Mouse (Mus musculus): ENCODE measurements around the gene Kcnk13. TPM values are rescaled to one million over a fixed set of nuclear protein-coding genes. Genes with fewer than 3 reads are reported as not detected.

The Kcnk13 gene
- polyA plus RNA-seq, 1 experiment from 2014 or later: 0.45 TPM

- DNase-seq (ENCODE audit: low spot score): no peak
- Histone ChIP-seq H3K4me3 (ENCODE audit: low read depth, low read length) (no peak overlapping the region), H3K27ac (replicated peaks) (no peak overlapping the region), H3K9me3 (ENCODE audit: control insufficient read depth, low read length) (no peaks in the 10 kb centered on the region), H3K27me3 (ENCODE audit: control insufficient read depth, insufficient read depth, low read length) (no peaks in the 10 kb centered on the region), H3K4me1 (replicated peaks; ENCODE audit: control insufficient read depth, insufficient read depth) (no peaks in the 10 kb centered on the region), H3K4me2 (replicated peaks; ENCODE audit: low read depth) (no peak overlapping the region), H3K9ac (ENCODE audit: low read length) (no peak overlapping the region), H3K36me3 (ENCODE audit: control insufficient read depth, insufficient read depth, low read length) (no peaks in the 10 kb centered on the region)
- no peak for ATAC-seq (ENCODE audit: low FRiP score, low TSS enrichment)
- TF ChIP-seq CTCF (IDR thresholded peaks at IDR 0.05; ENCODE audit: low read depth) (no peak), EP300 (optimal IDR thresholded peaks at IDR 0.05) (no peak)
- 53% methylated on average over 8 of the region's 8 CpGs for WGBS
These were observed 77.8 kb downstream of the Kcnk13 start for GRCm38 (mm10) chr12:100042116-100042515.

- Histone ChIP-seq H3K27ac (replicated peaks) (no peak overlapping the region), H3K9me3 (ENCODE audit: control insufficient read depth, low read length) (no peaks in the 10 kb centered on the region), H3K4me2 (replicated peaks; ENCODE audit: low read depth) (no peak overlapping the region), H3K4me3 (ENCODE audit: low read depth, low read length) (no peak overlapping the region), H3K27me3 (ENCODE audit: control insufficient read depth, insufficient read depth, low read length) (no peaks in the 10 kb centered on the region), H3K36me3 (ENCODE audit: control insufficient read depth, insufficient read depth, low read length) (no peaks in the 10 kb centered on the region), H3K9ac (ENCODE audit: low read length) (no peak overlapping the region), H3K4me1 (replicated peaks; ENCODE audit: control insufficient read depth, insufficient read depth) (no peaks in the 10 kb centered on the region)
- 44% methylated on average over 4 of the region's 4 CpGs for WGBS
- TF ChIP-seq CTCF (IDR thresholded peaks at IDR 0.05; ENCODE audit: low read depth): no peak
- TF ChIP-seq EP300 (optimal IDR thresholded peaks at IDR 0.05): no peak
- DNase-seq (ENCODE audit: low spot score) (no peak), ATAC-seq (ENCODE audit: low FRiP score, low TSS enrichment) (no peak)
These were observed 80.4 kb downstream of the Kcnk13 start for GRCm38 (mm10) chr12:100044704-100045103.

- no peak for DNase-seq (ENCODE audit: low spot score)
- Histone ChIP-seq H3K4me1 (replicated peaks; ENCODE audit: control insufficient read depth, insufficient read depth) (no peaks in the 10 kb centered on the region), H3K27me3 (ENCODE audit: control insufficient read depth, insufficient read depth, low read length) (no peaks in the 10 kb centered on the region), H3K9me3 (ENCODE audit: control insufficient read depth, low read length) (no peaks in the 10 kb centered on the region), H3K9ac (ENCODE audit: low read length) (no peak overlapping the region), H3K4me2 (replicated peaks; ENCODE audit: low read depth) (no peak overlapping the region), H3K4me3 (ENCODE audit: low read depth, low read length) (no peak overlapping the region), H3K36me3 (ENCODE audit: control insufficient read depth, insufficient read depth, low read length) (no peaks in the 10 kb centered on the region), H3K27ac (replicated peaks) (no peak overlapping the region)
- TF ChIP-seq EP300 (optimal IDR thresholded peaks at IDR 0.05) (no peak), CTCF (IDR thresholded peaks at IDR 0.05; ENCODE audit: low read depth) (no peak)
- WGBS: 50% methylated on average over 7 of the region's 7 CpGs
- ATAC-seq (ENCODE audit: low FRiP score, low TSS enrichment): no peak
These were observed 86.3 kb downstream of the Kcnk13 start for GRCm38 (mm10) chr12:100050552-100050951.

GRCm38 (mm10) chr12:100053617-100054016, 89.3 kb downstream of the Kcnk13 start:
- Histone ChIP-seq H3K9me3 (ENCODE audit: control insufficient read depth, low read length) (no peaks in the 10 kb centered on the region), H3K27me3 (ENCODE audit: control insufficient read depth, insufficient read depth, low read length) (no peaks in the 10 kb centered on the region)

GRCm38 (mm10) chr12:100061071-100061470, 96.8 kb downstream of the Kcnk13 start:
- H3K27ac ChIP-seq (replicated peaks): no peak overlapping the region
- H3K9me3 ChIP-seq (ENCODE audit: control insufficient read depth, low read length): no peaks in the 10 kb centered on the region
- no peaks in the 10 kb centered on the region for H3K27me3 ChIP-seq (ENCODE audit: control insufficient read depth, insufficient read depth, low read length)
- H3K4me2 ChIP-seq (replicated peaks; ENCODE audit: low read depth): no peak overlapping the region
- DNase-seq (ENCODE audit: low spot score) (no peak), ATAC-seq (ENCODE audit: low FRiP score, low TSS enrichment) (no peak)
- H3K4me1 ChIP-seq (replicated peaks; ENCODE audit: control insufficient read depth, insufficient read depth): no peaks in the 10 kb centered on the region
- H3K4me3 ChIP-seq (ENCODE audit: low read depth, low read length): no peak overlapping the region
- 89% methylated on average over 10 of the region's 10 CpGs for WGBS
- TF ChIP-seq EP300 (optimal IDR thresholded peaks at IDR 0.05): no peak
- TF ChIP-seq CTCF (IDR thresholded peaks at IDR 0.05; ENCODE audit: low read depth): no peak
- no peak overlapping the region for H3K9ac ChIP-seq (ENCODE audit: low read length)
- H3K36me3 ChIP-seq (ENCODE audit: control insufficient read depth, insufficient read depth, low read length): no peaks in the 10 kb centered on the region

More at GRCm38 (mm10) chr12:100053617-100054016, 89.3 kb downstream of the Kcnk13 start:
- WGBS: 68% methylated on average over 5 of the region's 5 CpGs
- TF ChIP-seq CTCF (IDR thresholded peaks at IDR 0.05; ENCODE audit: low read depth) (no peak), EP300 (optimal IDR thresholded peaks at IDR 0.05) (no peak)
- H3K27ac ChIP-seq (replicated peaks): no peak overlapping the region
- H3K36me3 ChIP-seq (ENCODE audit: control insufficient read depth, insufficient read depth, low read length): no peaks in the 10 kb centered on the region
- H3K4me1 ChIP-seq (replicated peaks; ENCODE audit: control insufficient read depth, insufficient read depth): no peaks in the 10 kb centered on the region
- DNase-seq (ENCODE audit: low spot score) (no peak), ATAC-seq (ENCODE audit: low FRiP score, low TSS enrichment) (no peak)
- no peak overlapping the region for H3K4me3 ChIP-seq (ENCODE audit: low read depth, low read length)
- no peak overlapping the region for H3K9ac ChIP-seq (ENCODE audit: low read length)
- H3K4me2 ChIP-seq (replicated peaks; ENCODE audit: low read depth): no peak overlapping the region

- Histone ChIP-seq H3K27ac (replicated peaks) (no peak overlapping the region), H3K9ac (ENCODE audit: low read length) (no peak overlapping the region), H3K4me2 (replicated peaks; ENCODE audit: low read depth) (no peak overlapping the region), H3K4me3 (ENCODE audit: low read depth, low read length) (no peak overlapping the region), H3K4me1 (replicated peaks; ENCODE audit: control insufficient read depth, insufficient read depth) (no peaks in the 10 kb centered on the region), H3K27me3 (ENCODE audit: control insufficient read depth, insufficient read depth, low read length) (no peaks in the 10 kb centered on the region), H3K36me3 (ENCODE audit: control insufficient read depth, insufficient read depth, low read length) (no peaks in the 10 kb centered on the region), H3K9me3 (ENCODE audit: control insufficient read depth, low read length) (no peaks in the 10 kb centered on the region)
- ATAC-seq (ENCODE audit: low FRiP score, low TSS enrichment) (no peak), DNase-seq (ENCODE audit: low spot score) (no peak)
- TF ChIP-seq CTCF (IDR thresholded peaks at IDR 0.05; ENCODE audit: low read depth): no peak
These were observed 97.5 kb downstream of the Kcnk13 start for GRCm38 (mm10) chr12:100061826-100062225.
